Mouse (Mus musculus) midbrain, postnatal 0 days (tissue): Measurements from ENCODE around the gene Usb1. TPM values are rescaled to one million over a fixed set of nuclear protein-coding genes. Genes with fewer than 3 reads are reported as not detected.

Experiments used
- ATAC-seq: fragments of 200-750 bp; cut with Nextera tagmentation; 2 replicates; pipeline ENCODE4 v1.8.0; 2017; ENCODE audit warnings: moderate number of reproducible peaks, mild to moderate bottlenecking, moderate TSS enrichment, moderate library complexity; ENCODE audit not compliant: low FRiP score
- DNase-seq: peaks from one replicate; pipeline ENCODE4 v3.0.0-alpha.2; 2015; ENCODE audit warnings: low spot score
- H3K27ac ChIP-seq: fragments of 300-500 bp; sonication (generic); 2 replicates; pipeline ENCODE4 v1.5.1; 2014; ENCODE audit warnings: low read depth, mild to moderate bottlenecking, low read length, mixed read lengths
- H3K27me3 ChIP-seq: fragments of 300-500 bp; sonication (generic); 2 replicates; pipeline ENCODE4 v1.6.1; 2014; ENCODE audit warnings: low read length, control low read depth, mixed read lengths; ENCODE audit not compliant: insufficient read depth
- H3K36me3 ChIP-seq: fragments of 300-500 bp; sonication (generic); 2 replicates; pipeline ENCODE4 v1.6.1; 2014; ENCODE audit warnings: low read length, control low read depth, mixed read lengths; ENCODE audit not compliant: insufficient read depth
- H3K4me1 ChIP-seq: fragments of 300-500 bp; sonication (generic); 2 replicates; pipeline ENCODE4 v1.6.1; 2014; ENCODE audit warnings: mild to moderate bottlenecking, control low read depth, antibody characterized with exemption, low read length, mixed read lengths; ENCODE audit not compliant: insufficient read depth
- H3K4me2 ChIP-seq: fragments of 300-500 bp; sonication (generic); 2 replicates; pipeline ENCODE4 v1.6.1; 2014; ENCODE audit warnings: low read depth, mild to moderate bottlenecking, low read length, mixed read lengths; ENCODE audit not compliant: poor library complexity, severe bottlenecking
- H3K4me3 ChIP-seq: fragments of 300-500 bp; sonication (generic); 2 replicates; pipeline ENCODE4 v1.5.1; 2014; ENCODE audit warnings: low read depth, mild to moderate bottlenecking, low read length, moderate library complexity
- H3K9ac ChIP-seq: fragments of 300-500 bp; sonication (generic); replicated peaks from 2 replicates; pipeline ENCODE4 v1.6.1; 2014; ENCODE audit warnings: mild to moderate bottlenecking, low read length, moderate library complexity, mixed read lengths; ENCODE audit not compliant: poor library complexity, severe bottlenecking
- H3K9me3 ChIP-seq: fragments of 300-500 bp; sonication (generic); 2 replicates; pipeline ENCODE4 v1.6.1; 2016; ENCODE audit warnings: low read length, control low read depth
- CTCF ChIP-seq: IDR thresholded peaks from 2 replicates; pipeline ENCODE4 v1.5.1; 2016; ENCODE audit warnings: antibody characterized with exemption, mild to moderate bottlenecking
- WGBS: fragments of 180-500 bp; shearing (Covaris S2); extraction: QIAGEN DNeasy Blood & Tissue Kit; methylation state at CpG from one replicate; pipeline ENCODE4 v1.1.7; 2014; 5-methylcytosine and 5-hydroxymethylcytosine counted together
- polyA plus RNA-seq: library from polyadenylated mRNA; unstranded; fragments of >200 nt; fragmentation: Nextera tagmentation; extraction: Ambion mirVana; gene quantifications from 2 replicates; pipeline ENCODE4 v1.2.1, GENCODE M21; 2015
- total RNA-seq: library from RNA; depleted of rRNA; stranded (reverse); fragments of >200 nt; gene quantifications from 2 replicates; pipeline ENCODE4 v1.2.3, GENCODE M21; 2014

The Usb1 gene
- total and polyA plus RNA-seq, 2 experiments from 2014 or later = 30.1 to 65.8 TPM

GRCm38 (mm10) chr8:95352871-95353866 lies 21.1 kb downstream of the Usb1 start:
- 2% methylated on average over 62 of the region's 62 CpGs for WGBS
- Histone ChIP-seq H3K4me3 (peak overlapping the region; percentile 87), H3K4me2 (peak overlapping the region; percentile 95), H3K4me1 (peaks cover 7% of the 10 kb centered on the region; the same call in 1 of the 2 replicates), H3K9me3 (no peaks in the 10 kb centered on the region), H3K36me3 (no peaks in the 10 kb centered on the region), H3K9ac (peak overlapping the region; percentile 73), H3K27me3 (no peaks in the 10 kb centered on the region), H3K27ac (peak overlapping the region; percentile 71)
- DNase-seq (peak; percentile 61), ATAC-seq (peak; percentile 38)
- no peak; the same call in 1 of the 2 replicates for TF ChIP-seq CTCF

GRCm38 (mm10) chr8:95354606-95355005 lies 22.5 kb downstream of the Usb1 start:
- WGBS = 92% methylated on average over 2 of the region's 2 CpGs
- TF ChIP-seq CTCF = no peak
- Histone ChIP-seq H3K4me3 (no peak overlapping the region), H3K36me3 (no peaks in the 10 kb centered on the region), H3K27me3 (no peaks in the 10 kb centered on the region), H3K27ac (no peak overlapping the region), H3K9ac (no peak overlapping the region), H3K9me3 (no peaks in the 10 kb centered on the region), H3K4me2 (peak overlapping the region; percentile 95), H3K4me1 (peaks cover 7% of the 10 kb centered on the region; the same call in 1 of the 2 replicates)
- DNase-seq (no peak), ATAC-seq (no peak)

GRCm38 (mm10) chr8:95358550-95359411 lies 26.7 kb downstream of the Usb1 start:
- H3K4me3 ChIP-seq = no peak overlapping the region
- peaks cover 9% of the 10 kb centered on the region for H3K4me1 ChIP-seq
- no peak overlapping the region for H3K27ac ChIP-seq
- no peak for TF ChIP-seq CTCF
- DNase-seq = no peak
- H3K36me3 ChIP-seq = no peaks in the 10 kb centered on the region
- ATAC-seq = no peak
- no peak overlapping the region for H3K9ac ChIP-seq
- 57% methylated on average over 7 of the region's 8 CpGs for WGBS
- no peak overlapping the region for H3K4me2 ChIP-seq
- H3K9me3 ChIP-seq = no peaks in the 10 kb centered on the region
- H3K27me3 ChIP-seq = no peaks in the 10 kb centered on the region

- Histone ChIP-seq H3K4me1 (peaks cover 9% of the 10 kb centered on the region), H3K27ac (no peak overlapping the region), H3K9me3 (no peaks in the 10 kb centered on the region), H3K9ac (no peak overlapping the region), H3K27me3 (no peaks in the 10 kb centered on the region), H3K36me3 (no peaks in the 10 kb centered on the region), H3K4me2 (no peak overlapping the region), H3K4me3 (no peak overlapping the region)
- no peak for TF ChIP-seq CTCF
- WGBS = 32% methylated on average over 7 of the region's 7 CpGs
- ATAC-seq (no peak), DNase-seq (no peak)
Measured at GRCm38 (mm10) chr8:95360181-95361015, 28.3 kb downstream of the Usb1 start.

- Histone ChIP-seq H3K9me3 (no peaks in the 10 kb centered on the region), H3K27ac (no peak overlapping the region), H3K4me3 (no peak overlapping the region), H3K36me3 (no peaks in the 10 kb centered on the region), H3K4me1 (peaks cover 9% of the 10 kb centered on the region), H3K9ac (no peak overlapping the region), H3K27me3 (no peaks in the 10 kb centered on the region), H3K4me2 (no peak overlapping the region)
- no peak for ATAC-seq
- no peak for TF ChIP-seq CTCF
- WGBS = 66% methylated on average over 3 of the region's 3 CpGs
- DNase-seq = no peak
Measured at GRCm38 (mm10) chr8:95361016-95361341, 28.9 kb downstream of the Usb1 start.
